Mouse (Mus musculus): ENCODE data around the gene Lect2. TPM values are rescaled to one million over a fixed set of nuclear protein-coding genes. Genes with fewer than 3 reads are reported as not detected.

The Lect2 gene
- polyA plus RNA-seq (2014; fragmentation: Nextera tagmentation; extraction: Ambion mirVana), result not detected in 2 replicates

DNA sequence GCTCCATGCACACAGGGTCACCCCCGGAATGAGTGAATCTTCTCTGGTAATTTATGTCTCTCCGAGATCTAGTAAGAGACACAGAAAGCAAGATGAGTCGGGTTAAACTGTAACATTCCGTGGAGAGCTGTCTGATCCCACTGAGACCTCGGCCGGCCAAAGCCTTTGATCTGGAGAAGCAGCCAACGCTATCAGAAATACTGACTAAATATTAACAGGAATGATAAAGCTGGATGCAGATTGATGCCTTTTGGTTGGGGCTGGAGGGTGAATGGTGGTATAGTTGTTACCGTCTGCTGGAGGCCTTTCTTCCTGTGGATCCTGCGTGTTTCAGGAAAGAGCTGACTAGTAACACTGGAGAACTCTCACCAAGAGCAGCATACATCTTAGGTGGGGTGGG is at the start of gene Lect2:
Gene Lect2, minus strand, starts transcription at position 102 of the 400 bp plus-strand sequence.
- no peak within 1 kb of the TSS for H3K4me3 ChIP-seq (ENCODE audit: low read depth, low read length)
- no peak within 1 kb of the TSS for H3K9ac ChIP-seq (ENCODE audit: low read length)
- H3K36me3 ChIP-seq (ENCODE audit: control insufficient read depth, insufficient read depth, low read length), result no peaks in the 10 kb centered on the region
- no peak for ATAC-seq (ENCODE audit: insufficient read depth, low FRiP score, low TSS enrichment)
- 63% methylated on average over 9 of the region's 9 CpGs for WGBS
- H3K27me3 ChIP-seq (ENCODE audit: control insufficient read depth, insufficient read depth, low read length), result no peaks in the 10 kb centered on the region
- H3K4me2 ChIP-seq (ENCODE audit: low read depth), result no peak within 1 kb of the TSS
- no peak within 1 kb of the TSS for H3K27ac ChIP-seq (ENCODE audit: low read depth, low read length)
- no peaks in the 10 kb centered on the region; the same call in 1 of the 2 replicates for H3K4me1 ChIP-seq (ENCODE audit: control insufficient read depth, insufficient read depth, low read length)
- H3K9me3 ChIP-seq (ENCODE audit: control insufficient read depth, low read length), result no peaks in the 10 kb centered on the region
- no peak for DNase-seq (ENCODE audit: low spot score)

DNA sequence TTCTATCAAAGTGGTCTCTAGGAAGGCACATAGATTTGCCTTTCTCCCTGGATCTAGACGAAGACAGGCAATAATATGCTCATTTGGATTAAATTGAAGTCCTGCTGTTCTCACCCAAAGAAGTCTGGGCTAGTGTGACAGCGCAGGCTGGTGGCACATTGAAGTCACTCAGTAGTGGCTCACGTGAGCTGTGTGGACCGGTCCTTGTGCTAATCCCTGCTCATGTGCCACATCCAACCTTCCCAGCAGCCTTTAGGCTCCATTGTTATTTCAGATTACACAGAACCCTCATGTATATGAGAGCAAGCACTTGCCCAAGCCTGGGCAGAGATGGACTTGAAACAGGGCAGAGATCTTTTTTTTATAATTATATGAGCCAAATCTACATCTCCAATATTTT is 49.0 kb upstream of the Lect2 start:
- no peaks in the 10 kb centered on the region for H3K27me3 ChIP-seq (ENCODE audit: control insufficient read depth, insufficient read depth, low read length)
- no peak overlapping the region for H3K27ac ChIP-seq (ENCODE audit: low read depth, low read length)
- H3K9me3 ChIP-seq (ENCODE audit: control insufficient read depth, low read length), result no peaks in the 10 kb centered on the region
- DNase-seq (ENCODE audit: low spot score), result no peak
- 83% methylated on average over 4 of the region's 4 CpGs for WGBS
- no peak overlapping the region for H3K4me2 ChIP-seq (ENCODE audit: low read depth)
- no peaks in the 10 kb centered on the region for H3K36me3 ChIP-seq (ENCODE audit: control insufficient read depth, insufficient read depth, low read length)
- peaks cover 9% of the 10 kb centered on the region for H3K4me1 ChIP-seq (ENCODE audit: control insufficient read depth, insufficient read depth, low read length)
- H3K9ac ChIP-seq (ENCODE audit: low read length), result no peak overlapping the region
- H3K4me3 ChIP-seq (ENCODE audit: low read depth, low read length), result no peak overlapping the region
- ATAC-seq (ENCODE audit: insufficient read depth, low FRiP score, low TSS enrichment), result no peak

GRCm38 (mm10) chr13:56595246-56595645 is 46.9 kb upstream of the Lect2 start:
- no peaks in the 10 kb centered on the region for H3K36me3 ChIP-seq (ENCODE audit: control insufficient read depth, insufficient read depth, low read length)
- no peak overlapping the region for H3K4me2 ChIP-seq (ENCODE audit: low read depth)
- H3K27me3 ChIP-seq (ENCODE audit: control insufficient read depth, insufficient read depth, low read length), result no peaks in the 10 kb centered on the region
- H3K9ac ChIP-seq (ENCODE audit: low read length), result no peak overlapping the region
- H3K4me1 ChIP-seq (ENCODE audit: control insufficient read depth, insufficient read depth, low read length), result no peaks in the 10 kb centered on the region
- 78% methylated on average over 8 of the region's 8 CpGs for WGBS
- H3K4me3 ChIP-seq (ENCODE audit: low read depth, low read length), result no peak overlapping the region
- no peaks in the 10 kb centered on the region for H3K9me3 ChIP-seq (ENCODE audit: control insufficient read depth, low read length)
- no peak overlapping the region for H3K27ac ChIP-seq (ENCODE audit: low read depth, low read length)
- DNase-seq (ENCODE audit: low spot score), result no peak
- no peak for ATAC-seq (ENCODE audit: insufficient read depth, low FRiP score, low TSS enrichment)

GRCm38 (mm10) chr13:56593961-56594391 is 45.7 kb upstream of the Lect2 start:
- no peaks in the 10 kb centered on the region for H3K36me3 ChIP-seq (ENCODE audit: control insufficient read depth, insufficient read depth, low read length)
- no peak overlapping the region for H3K27ac ChIP-seq (ENCODE audit: low read depth, low read length)
- H3K27me3 ChIP-seq (ENCODE audit: control insufficient read depth, insufficient read depth, low read length), result no peaks in the 10 kb centered on the region
- DNase-seq (ENCODE audit: low spot score) (no peak), ATAC-seq (ENCODE audit: insufficient read depth, low FRiP score, low TSS enrichment) (no peak)
- no peaks in the 10 kb centered on the region for H3K9me3 ChIP-seq (ENCODE audit: control insufficient read depth, low read length)
- no peak overlapping the region for H3K9ac ChIP-seq (ENCODE audit: low read length)
- no peak overlapping the region for H3K4me2 ChIP-seq (ENCODE audit: low read depth)
- no peak overlapping the region for H3K4me3 ChIP-seq (ENCODE audit: low read depth, low read length)
- 87% methylated on average over 7 of the region's 7 CpGs for WGBS
- H3K4me1 ChIP-seq (ENCODE audit: control insufficient read depth, insufficient read depth, low read length), result no peaks in the 10 kb centered on the region; the same call in 1 of the 2 replicates

DNA sequence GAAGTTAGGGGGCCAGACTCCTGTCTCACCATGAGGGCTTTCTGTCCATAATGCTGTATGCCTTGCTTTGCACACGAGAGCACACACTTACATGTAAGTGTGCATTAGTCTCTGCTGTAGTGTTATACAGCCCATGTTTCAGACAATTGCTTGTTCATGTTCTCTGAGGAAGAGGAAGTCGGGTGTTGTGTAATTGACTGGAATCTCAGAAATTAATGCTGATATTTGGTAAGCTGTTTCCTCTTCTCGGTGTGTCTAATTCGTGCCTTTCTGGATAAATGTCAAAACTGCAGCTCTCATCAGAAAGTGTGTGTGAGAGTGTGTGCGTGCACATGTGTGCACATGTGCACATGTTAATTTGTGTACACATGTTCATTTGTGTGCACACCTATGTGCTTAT is 44.9 kb upstream of the Lect2 start:
- Histone ChIP-seq H3K9me3 (ENCODE audit: control insufficient read depth, low read length) (no peaks in the 10 kb centered on the region), H3K9ac (ENCODE audit: low read length) (no peak overlapping the region), H3K4me2 (ENCODE audit: low read depth) (no peak overlapping the region), H3K36me3 (ENCODE audit: control insufficient read depth, insufficient read depth, low read length) (no peaks in the 10 kb centered on the region), H3K4me3 (ENCODE audit: low read depth, low read length) (no peak overlapping the region), H3K27ac (ENCODE audit: low read depth, low read length) (no peak overlapping the region), H3K4me1 (ENCODE audit: control insufficient read depth, insufficient read depth, low read length) (no peaks in the 10 kb centered on the region; the same call in 1 of the 2 replicates), H3K27me3 (ENCODE audit: control insufficient read depth, insufficient read depth, low read length) (no peaks in the 10 kb centered on the region)
- ATAC-seq (ENCODE audit: insufficient read depth, low FRiP score, low TSS enrichment) (no peak), DNase-seq (ENCODE audit: low spot score) (no peak)
- WGBS, result 94% methylated on average over 5 of the region's 5 CpGs

DNA sequence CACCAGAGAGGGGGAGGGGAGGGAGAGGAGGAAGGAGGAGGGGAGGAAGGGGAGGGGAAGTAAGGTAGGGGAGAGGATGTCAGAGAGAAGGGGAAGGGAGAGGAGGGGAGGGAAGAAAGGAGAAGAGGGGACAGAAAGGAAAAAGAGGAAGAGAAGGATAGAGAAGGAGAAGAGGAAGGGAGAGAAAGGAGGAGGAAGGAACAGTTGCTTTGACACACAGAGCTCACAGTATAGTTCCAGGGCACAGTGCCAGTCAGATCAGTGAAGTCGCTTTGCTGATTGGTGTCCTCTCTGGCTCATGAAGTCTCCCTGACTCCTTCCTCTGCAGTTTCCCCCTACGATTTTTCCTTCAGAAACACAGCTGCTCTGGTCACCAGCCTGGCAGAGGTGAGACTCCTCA is 43.6 kb upstream of the Lect2 start:
- no peak overlapping the region for H3K4me3 ChIP-seq (ENCODE audit: low read depth, low read length)
- H3K4me2 ChIP-seq (ENCODE audit: low read depth), result no peak overlapping the region
- DNase-seq (ENCODE audit: low spot score) (no peak), ATAC-seq (ENCODE audit: insufficient read depth, low FRiP score, low TSS enrichment) (no peak)
- no peaks in the 10 kb centered on the region for H3K9me3 ChIP-seq (ENCODE audit: control insufficient read depth, low read length)
- H3K36me3 ChIP-seq (ENCODE audit: control insufficient read depth, insufficient read depth, low read length), result no peaks in the 10 kb centered on the region
- 79% methylated on average over 2 of the region's 2 CpGs for WGBS
- no peak overlapping the region for H3K27ac ChIP-seq (ENCODE audit: low read depth, low read length)
- H3K4me1 ChIP-seq (ENCODE audit: control insufficient read depth, insufficient read depth, low read length), result no peaks in the 10 kb centered on the region; the same call in 1 of the 2 replicates
- no peak overlapping the region for H3K9ac ChIP-seq (ENCODE audit: low read length)
- no peaks in the 10 kb centered on the region for H3K27me3 ChIP-seq (ENCODE audit: control insufficient read depth, insufficient read depth, low read length)

DNA sequence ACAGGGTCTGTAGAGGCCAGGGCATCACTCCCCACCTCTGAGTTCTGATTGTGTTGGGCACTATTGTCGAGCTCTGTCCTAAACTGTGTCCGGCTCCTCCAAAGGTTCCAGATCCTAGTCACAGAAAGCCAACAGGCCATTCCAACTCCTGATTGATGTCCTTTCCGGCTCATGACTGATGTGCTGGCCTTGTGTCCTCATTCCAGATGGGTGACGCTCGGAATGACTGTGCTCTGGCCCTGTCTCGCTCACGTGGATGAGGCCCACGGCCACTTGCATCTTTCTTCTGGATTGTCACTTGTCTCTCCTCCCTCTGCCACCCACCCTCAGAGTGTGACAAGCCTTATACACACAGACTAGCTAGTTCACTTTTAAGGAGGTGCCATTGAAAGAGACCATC is 42.9 kb upstream of the Lect2 start:
- H3K9me3 ChIP-seq (ENCODE audit: control insufficient read depth, low read length), result no peaks in the 10 kb centered on the region
- no peaks in the 10 kb centered on the region for H3K36me3 ChIP-seq (ENCODE audit: control insufficient read depth, insufficient read depth, low read length)
- H3K4me2 ChIP-seq (ENCODE audit: low read depth), result no peak overlapping the region
- 84% methylated on average over 8 of the region's 8 CpGs for WGBS
- ATAC-seq (ENCODE audit: insufficient read depth, low FRiP score, low TSS enrichment) (no peak), DNase-seq (ENCODE audit: low spot score) (no peak)
- H3K4me3 ChIP-seq (ENCODE audit: low read depth, low read length), result no peak overlapping the region
- no peaks in the 10 kb centered on the region for H3K27me3 ChIP-seq (ENCODE audit: control insufficient read depth, insufficient read depth, low read length)
- H3K4me1 ChIP-seq (ENCODE audit: control insufficient read depth, insufficient read depth, low read length), result no peaks in the 10 kb centered on the region; the same call in 1 of the 2 replicates
- H3K27ac ChIP-seq (ENCODE audit: low read depth, low read length), result no peak overlapping the region
- no peak overlapping the region for H3K9ac ChIP-seq (ENCODE audit: low read length)

- Histone ChIP-seq H3K9ac (ENCODE audit: low read length) (no peak overlapping the region), H3K4me2 (ENCODE audit: low read depth) (no peak overlapping the region), H3K27me3 (ENCODE audit: control insufficient read depth, insufficient read depth, low read length) (no peaks in the 10 kb centered on the region), H3K36me3 (ENCODE audit: control insufficient read depth, insufficient read depth, low read length) (no peaks in the 10 kb centered on the region), H3K4me3 (ENCODE audit: low read depth, low read length) (no peak overlapping the region), H3K4me1 (ENCODE audit: control insufficient read depth, insufficient read depth, low read length) (no peaks in the 10 kb centered on the region; the same call in 1 of the 2 replicates), H3K27ac (ENCODE audit: low read depth, low read length) (no peak overlapping the region), H3K9me3 (ENCODE audit: control insufficient read depth, low read length) (no peaks in the 10 kb centered on the region)
- ATAC-seq (ENCODE audit: insufficient read depth, low FRiP score, low TSS enrichment) (no peak), DNase-seq (ENCODE audit: low spot score) (no peak)
- 86% methylated on average over 5 of the region's 5 CpGs for WGBS
Measured at GRCm38 (mm10) chr13:56590202-56590601, 41.9 kb upstream of the Lect2 start.

DNA sequence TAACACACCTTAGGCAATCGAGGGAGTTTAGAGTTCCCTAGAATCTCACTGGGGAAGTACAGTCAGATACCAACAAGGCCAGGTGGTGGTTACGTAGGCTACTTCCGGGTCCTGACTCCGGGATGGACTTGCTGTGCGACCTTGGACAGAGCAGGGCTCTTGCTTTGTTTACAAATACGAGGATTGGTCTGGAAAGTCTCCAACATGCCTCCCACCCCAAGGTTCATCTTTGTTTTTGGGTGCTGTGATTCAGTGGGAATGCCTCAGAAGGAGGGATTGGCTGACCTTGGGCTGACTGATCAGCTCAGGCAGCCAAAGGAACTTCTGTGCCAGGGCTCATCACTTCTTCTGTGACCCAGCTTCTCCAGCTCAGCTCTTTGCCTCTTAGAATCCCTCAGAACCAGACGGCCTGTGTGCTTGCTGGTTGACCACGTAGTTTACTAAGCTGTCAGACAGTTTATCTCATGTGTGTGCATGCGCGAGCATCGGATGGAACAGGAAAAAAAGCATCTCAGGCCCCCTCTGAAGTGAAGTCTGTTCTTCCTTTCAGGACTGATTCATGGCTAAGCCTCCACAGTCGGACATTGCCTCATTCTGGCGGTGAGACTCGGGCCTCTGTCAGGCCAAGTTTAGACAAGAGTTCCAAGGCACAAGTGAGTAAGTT is 40.3 kb upstream of the Lect2 start:
- no peaks in the 10 kb centered on the region for H3K36me3 ChIP-seq (ENCODE audit: control insufficient read depth, insufficient read depth, low read length)
- ATAC-seq (ENCODE audit: insufficient read depth, low FRiP score, low TSS enrichment) (no peak), DNase-seq (ENCODE audit: low spot score) (no peak)
- no peak overlapping the region for H3K4me3 ChIP-seq (ENCODE audit: low read depth, low read length)
- no peaks in the 10 kb centered on the region for H3K27me3 ChIP-seq (ENCODE audit: control insufficient read depth, insufficient read depth, low read length)
- 85% methylated on average over 14 of the region's 14 CpGs for WGBS
- no peak overlapping the region for H3K4me2 ChIP-seq (ENCODE audit: low read depth)
- H3K9ac ChIP-seq (ENCODE audit: low read length), result no peak overlapping the region
- no peaks in the 10 kb centered on the region; the same call in 1 of the 2 replicates for H3K4me1 ChIP-seq (ENCODE audit: control insufficient read depth, insufficient read depth, low read length)
- H3K27ac ChIP-seq (ENCODE audit: low read depth, low read length), result no peak overlapping the region
- H3K9me3 ChIP-seq (ENCODE audit: control insufficient read depth, low read length), result no peaks in the 10 kb centered on the region

All from neural tube, embryonic 11.5 days (tissue).